Mouse (Mus musculus): ENCODE measurements around the gene Igfn1.

Gene Igfn1

GRCm38 (mm10) chr1:136007211-136008158 is 1.3 kb upstream of the Igfn1 start, which contains the start of gene Tmem9:
Gene Tmem9, plus strand, starts transcription at chr1:136008150.
- DNase-seq = peak; percentile 88

DNA sequence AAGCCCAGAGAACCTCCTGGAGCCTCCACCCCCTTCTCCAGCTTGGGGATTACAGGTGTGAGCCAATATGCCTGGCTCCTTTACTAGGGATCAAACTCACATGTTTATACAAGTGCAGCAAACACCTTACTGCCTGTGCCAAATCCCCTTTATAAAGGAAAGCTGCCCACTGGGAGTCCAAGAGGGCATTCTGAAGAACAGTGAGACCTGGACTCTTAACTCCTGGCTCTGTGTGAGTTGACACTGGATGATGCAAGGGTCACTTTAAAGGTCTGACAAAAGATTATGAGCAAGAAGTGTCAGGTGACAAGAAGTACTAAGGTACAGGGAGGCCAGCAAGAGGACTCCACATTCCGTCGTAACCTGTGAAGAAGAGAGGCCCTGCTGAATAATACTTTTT is 4.7 kb downstream of the Igfn1 start:
- DNase-seq = no peak

DNA sequence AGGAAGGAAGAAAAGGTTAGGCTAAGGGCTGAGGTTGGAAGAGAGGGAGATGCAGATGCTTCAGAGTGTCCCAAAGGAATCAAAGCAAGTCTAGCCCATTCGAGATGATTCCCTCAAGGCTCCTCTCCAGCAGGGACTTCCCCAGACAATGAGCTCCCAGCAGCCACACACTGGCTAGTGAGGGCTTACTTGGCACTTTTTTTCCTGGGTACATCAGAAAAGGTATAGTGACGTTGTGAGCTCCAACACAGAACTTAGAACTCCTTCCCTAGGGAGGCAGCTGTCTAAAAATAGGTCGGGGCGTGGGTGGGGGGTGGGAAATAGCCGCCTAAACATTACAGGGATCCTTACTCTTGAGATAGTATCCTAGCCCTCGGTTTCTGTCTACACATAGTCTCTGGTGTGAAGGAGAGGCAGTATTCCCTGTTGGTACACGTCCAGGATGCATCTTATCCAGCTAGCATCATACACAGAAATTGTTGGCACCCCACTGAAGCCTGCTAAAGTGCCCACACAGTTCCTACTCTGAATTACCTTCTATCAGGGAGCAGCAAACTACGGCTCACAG is 6.3 kb downstream of the Igfn1 start:
- no peak for DNase-seq

GRCm38 (mm10) chr1:135997537-135997936 is 8.6 kb downstream of the Igfn1 start:
- no peak for DNase-seq

- DNase-seq = peak; percentile 58
Observed at GRCm38 (mm10) chr1:135993470-135993869, 12.7 kb downstream of the Igfn1 start.

DNA sequence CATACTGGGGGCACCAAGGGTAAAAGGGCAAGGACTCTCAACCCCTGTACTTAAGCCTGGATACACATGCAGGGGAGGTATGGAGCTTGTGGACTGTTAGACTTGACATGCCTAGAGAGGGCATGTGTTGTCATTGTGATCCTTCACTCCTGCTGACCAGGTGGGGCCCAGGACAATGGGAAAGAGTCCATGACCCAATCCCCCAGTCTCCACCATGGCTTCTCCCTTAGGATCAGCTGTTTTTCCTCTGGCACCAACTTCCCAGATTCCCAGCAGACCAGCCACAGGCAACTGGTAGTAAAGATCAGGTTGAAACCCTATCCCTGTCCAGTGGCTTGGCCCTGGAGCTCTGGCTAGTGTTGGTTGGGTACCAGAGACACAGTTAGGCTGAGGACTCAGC is 16.3 kb downstream of the Igfn1 start:
- DNase-seq = no peak

- peak; percentile 14 for DNase-seq
Observed at GRCm38 (mm10) chr1:135984105-135984504, 22.0 kb downstream of the Igfn1 start.

DNA sequence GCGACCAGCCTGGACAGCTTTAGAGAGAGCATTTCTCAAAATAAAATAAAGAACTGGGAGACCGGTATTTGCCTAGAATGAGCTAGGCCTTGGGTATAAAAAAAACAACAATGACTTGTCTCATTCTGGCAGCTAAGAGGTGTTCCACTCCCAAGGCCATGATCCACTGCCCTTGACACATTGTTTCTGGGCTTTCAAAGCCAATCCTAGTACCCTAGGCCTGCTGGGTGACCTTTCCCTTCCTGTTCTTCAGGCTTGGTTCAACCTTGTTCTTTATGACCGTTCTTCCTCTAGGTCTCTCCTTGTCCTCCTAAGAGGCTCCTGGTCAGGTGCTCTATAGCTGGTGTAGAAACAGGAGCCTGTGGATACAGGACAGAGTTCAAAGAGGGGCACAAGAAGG is 33.6 kb downstream of the Igfn1 start:
- no peak for DNase-seq

DNA sequence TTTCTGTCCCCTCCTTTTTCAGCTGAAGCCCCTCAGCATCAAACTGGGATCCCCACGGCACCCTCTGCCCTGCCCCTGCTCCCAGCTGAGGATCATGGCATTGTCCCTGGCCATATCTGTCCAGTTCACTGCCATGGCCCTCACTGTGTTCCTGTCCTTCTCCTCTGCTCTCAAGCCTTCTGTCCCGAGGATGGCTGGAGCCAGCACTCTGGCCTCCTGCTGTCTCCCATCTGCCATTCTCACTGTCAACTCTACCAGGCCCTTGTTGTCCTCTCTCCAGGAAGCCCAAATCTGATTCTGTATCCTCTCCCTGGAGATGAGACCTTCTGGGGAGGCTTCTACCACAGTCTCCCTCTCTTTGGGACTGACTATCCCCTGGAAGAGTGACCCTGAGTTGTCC is 35.7 kb downstream of the Igfn1 start:
- DNase-seq = no peak

DNA sequence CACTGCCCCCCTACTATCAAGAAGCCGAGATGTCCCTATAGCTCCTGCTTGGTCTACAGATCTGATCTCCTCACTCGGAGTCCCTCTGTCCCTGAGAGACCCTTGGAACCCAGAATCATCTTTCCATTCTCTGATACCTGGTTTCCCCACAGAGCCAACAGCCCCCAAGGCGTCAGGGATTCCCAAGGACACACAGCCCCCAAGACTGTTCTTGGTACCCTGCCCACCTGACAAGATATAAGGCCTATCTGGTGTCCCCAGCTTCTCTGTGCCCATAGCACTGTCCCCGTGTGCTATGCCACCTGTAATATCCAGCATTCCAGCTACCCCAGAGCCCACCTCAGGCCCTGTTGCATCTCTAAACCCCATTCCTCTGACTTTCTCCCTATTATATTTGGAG is 38.4 kb downstream of the Igfn1 start:
- DNase-seq = no peak

DNA sequence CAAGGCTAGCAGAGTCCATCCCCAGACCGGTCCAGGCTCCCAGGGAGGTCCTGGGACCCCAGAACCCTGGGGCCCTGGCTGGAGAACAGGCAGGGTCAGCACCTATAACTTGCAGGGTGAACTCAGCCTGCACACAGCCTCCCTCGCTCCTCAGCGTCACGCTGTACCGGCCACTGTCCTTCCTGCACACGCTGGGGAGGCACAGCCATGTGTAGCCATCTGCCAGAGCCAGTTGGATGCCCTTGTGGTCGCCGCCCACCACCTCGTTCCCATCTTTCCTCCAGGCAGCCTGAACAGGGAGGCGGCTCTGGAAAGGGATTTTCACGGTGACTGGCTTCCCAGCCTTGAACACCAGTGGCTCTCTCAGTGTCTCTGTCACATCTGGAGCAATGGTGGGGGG is 41.6 kb downstream of the Igfn1 start:
- DNase-seq = no peak

- DNase-seq = no peak
Observed at GRCm38 (mm10) chr1:135963177-135963576, 43.0 kb downstream of the Igfn1 start.

- DNase-seq = no peak
Observed at GRCm38 (mm10) chr1:135958483-135958882, 47.7 kb downstream of the Igfn1 start.

GRCm38 (mm10) chr1:135948871-135949270 is 57.3 kb downstream of the Igfn1 start:
- no peak for DNase-seq

DNA sequence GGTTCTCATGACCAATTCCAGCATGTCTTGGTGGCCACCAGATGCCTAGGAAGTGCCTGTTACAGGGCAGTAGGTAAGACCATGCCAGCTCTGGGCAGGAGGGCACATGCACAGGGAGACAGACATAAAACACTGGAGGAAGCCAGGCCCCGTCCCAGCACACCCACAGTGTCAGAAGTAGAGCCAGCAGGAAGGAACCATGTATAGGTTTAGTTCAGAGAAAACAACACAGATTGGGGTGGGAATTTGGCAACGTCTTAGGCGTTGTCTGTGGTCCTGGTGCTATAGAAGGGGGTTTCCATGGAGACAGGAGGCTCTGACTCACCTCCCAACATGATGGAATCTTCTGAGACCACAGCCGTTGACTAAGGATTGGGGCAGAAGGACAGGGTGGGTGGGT is 59.9 kb downstream of the Igfn1 start:
- DNase-seq = no peak

GRCm38 (mm10) chr1:135945711-135946110 is 60.4 kb downstream of the Igfn1 start:
- peak; percentile 70 for DNase-seq

GRCm38 (mm10) chr1:135944526-135945259 is 61.4 kb downstream of the Igfn1 start:
- peak; percentile 87 for DNase-seq

GRCm38 (mm10) chr1:135943713-135944112 is 62.4 kb downstream of the Igfn1 start:
- no peak for DNase-seq

GRCm38 (mm10) chr1:135942116-135942515 is 64.0 kb downstream of the Igfn1 start:
- no peak for DNase-seq

DNA sequence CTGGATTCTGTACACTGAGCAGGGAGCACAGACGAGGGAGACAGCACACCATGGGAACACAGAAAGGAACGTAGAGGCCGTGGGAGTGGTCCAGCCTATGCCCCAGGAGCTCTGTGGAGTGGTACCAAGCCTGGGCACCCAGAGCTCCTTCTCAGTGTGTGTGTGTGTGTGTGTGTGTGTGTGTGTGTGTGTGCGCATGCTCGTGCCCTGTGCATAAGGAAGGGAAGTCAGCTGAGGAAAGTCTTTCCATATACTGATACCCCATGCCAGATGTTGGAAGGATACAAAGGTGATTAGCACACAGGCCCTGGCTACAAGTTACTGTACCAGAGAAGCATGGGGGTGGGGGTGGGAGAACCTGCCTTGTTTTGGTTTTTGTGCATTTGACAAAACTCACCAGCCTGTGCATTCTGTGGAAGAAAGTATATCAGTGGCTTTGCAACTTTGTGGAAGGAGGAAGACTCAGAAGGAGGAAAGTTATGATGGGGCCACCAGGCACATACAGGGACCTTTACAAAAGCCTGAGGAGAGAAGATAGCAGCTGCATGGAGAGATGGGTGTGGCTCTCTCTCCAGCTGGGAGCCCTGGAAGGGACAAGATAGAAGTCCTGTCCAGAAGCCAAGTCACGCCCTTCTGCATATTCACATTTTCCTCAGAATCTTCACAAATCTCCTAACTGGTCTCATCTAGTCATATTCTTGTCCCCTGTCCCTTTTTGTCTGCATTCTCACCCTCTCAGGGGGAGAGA is 64.7 kb downstream of the Igfn1 start:
- DNase-seq = no peak

- no peak for DNase-seq
Observed at GRCm38 (mm10) chr1:135936091-135936490, 70.1 kb downstream of the Igfn1 start.

DNA sequence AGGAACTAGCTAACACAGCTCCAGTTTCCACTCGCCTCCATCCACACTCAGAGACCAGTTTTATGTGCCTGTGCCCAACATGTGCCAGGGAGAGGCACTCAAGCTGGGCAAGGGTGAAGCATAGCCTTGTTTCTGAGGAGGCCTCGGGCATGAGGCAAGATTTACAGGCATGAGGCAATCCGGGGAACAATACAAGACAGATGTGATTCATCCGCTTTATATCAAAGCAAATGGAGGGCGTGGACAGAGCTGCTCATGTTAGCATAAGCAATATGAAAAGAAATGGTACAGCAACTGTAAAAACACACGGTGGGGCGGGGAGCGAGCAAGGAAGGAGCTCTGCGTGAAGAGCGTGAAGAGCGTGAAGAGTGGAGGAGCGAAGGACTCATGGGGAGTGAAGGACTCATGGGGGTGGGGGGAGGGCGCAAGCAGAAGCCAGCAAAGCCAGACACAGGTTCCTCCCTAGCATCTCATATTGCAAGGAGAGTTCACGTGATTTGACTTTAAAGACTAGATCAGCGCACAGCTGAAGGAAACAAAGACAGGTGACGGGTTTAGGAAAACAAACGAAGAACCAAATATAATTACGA is 72.3 kb downstream of the Igfn1 start:
- DNase-seq = no peak

Data from kidney, postnatal 10 days (tissue).